Mouse (Mus musculus) kidney, adult 2 months (tissue): Measurements from ENCODE around the gene Kcnk4. TPM values are rescaled to one million over a fixed set of nuclear protein-coding genes. Genes with fewer than 3 reads are reported as not detected.
"Not testable (repeated sequence)": the region's sequence is repeated elsewhere in the genome, so short reads cannot be mapped to it uniquely, and the experiment has no call there.

ENCODE experiments used
- DNase-seq: peaks from one replicate; pipeline ENCODE4 v3.0.0; 2021
- H3K27ac ChIP-seq: fragments of 200-500 bp; 2 replicates; pipeline ENCODE4 v1.5.1; 2012; ENCODE audit warnings: low read depth, low read length, control low read depth, inconsistent platforms; ENCODE audit not compliant: insufficient read depth
- H3K27me3 ChIP-seq: fragments of 200-500 bp; replicated peaks from 2 replicates; pipeline ENCODE4 v1.6.1; 2012; ENCODE audit warnings: mild to moderate bottlenecking, moderate library complexity, low read length, inconsistent platforms; ENCODE audit not compliant: control insufficient read depth, insufficient read depth
- H3K36me3 ChIP-seq: fragments of 200-500 bp; 2 replicates; pipeline ENCODE4 v1.6.1; 2012; ENCODE audit warnings: mild to moderate bottlenecking, moderate library complexity, low read length, inconsistent platforms; ENCODE audit not compliant: control insufficient read depth, insufficient read depth
- H3K4me1 ChIP-seq: fragments of 200-500 bp; 2 replicates; pipeline ENCODE4 v1.6.1; 2011; ENCODE audit warnings: low read length; ENCODE audit not compliant: control insufficient read depth, insufficient read depth
- H3K4me3 ChIP-seq: fragments of 200-500 bp; 2 replicates; pipeline ENCODE4 v1.5.1; 2011; ENCODE audit warnings: mild to moderate bottlenecking, low read depth, low read length, control low read depth; ENCODE audit not compliant: insufficient read depth
- CTCF ChIP-seq: fragments of 200-500 bp; conservative IDR thresholded peaks from 2 replicates; pipeline ENCODE4 v1.5.1; 2011; ENCODE audit warnings: low read depth, mild to moderate bottlenecking, control low read depth, low read length, moderate library complexity, mixed read lengths; ENCODE audit not compliant: insufficient read depth, insufficient read length
- POLR2A ChIP-seq: fragments of 200-500 bp; IDR thresholded peaks from one replicate; pipeline ENCODE4 v1.6.1; 2011; ENCODE audit warnings: low read depth, low read length, control low read depth
- WGBS: fragments of 180-500 bp; shearing (Covaris S2); methylation state at CpG from one replicate; pipeline ENCODE4 v1.1.7; 2018; 5-methylcytosine and 5-hydroxymethylcytosine counted together
- polyA plus RNA-seq: library from polyadenylated mRNA; depleted of rRNA; stranded (reverse); fragments of >200 nt; gene quantifications from 2 replicates; pipeline ENCODE4 v1.2.3, GENCODE M21; 2012

Kcnk4 gene
- polyA plus RNA-seq, 1 experiment = 0.08 TPM

GRCm38 (mm10) chr19:6907811-6908540 lies 26.3 kb downstream of the Kcnk4 start:
- no peaks in the 10 kb centered on the region for H3K27me3 ChIP-seq
- H3K4me3 ChIP-seq = peak overlapping the region; percentile 56
- peak overlapping the region; percentile 72 for H3K27ac ChIP-seq
- 27% methylated on average over 7 of the region's 7 CpGs for WGBS
- TF ChIP-seq POLR2A = no peak
- peak; percentile 28; the same call in 1 of the 2 replicates for TF ChIP-seq CTCF
- H3K4me1 ChIP-seq = peaks cover 31% of the 10 kb centered on the region; the same call in 1 of the 2 replicates
- H3K36me3 ChIP-seq = peaks cover 3% of the 10 kb centered on the region
- DNase-seq = peak; percentile 60

- Histone ChIP-seq H3K27me3 (no peaks in the 10 kb centered on the region), H3K4me3 (peak overlapping the region; percentile 56), H3K4me1 (peaks cover 34% of the 10 kb centered on the region; the same call in 1 of the 2 replicates), H3K36me3 (peaks cover 2% of the 10 kb centered on the region), H3K27ac (peak overlapping the region; percentile 72)
- DNase-seq = no peak
- TF ChIP-seq POLR2A = no peak
- TF ChIP-seq CTCF = no peak
- 48% methylated on average over 8 of the region's 8 CpGs for WGBS
These were observed 27.2 kb downstream of the Kcnk4 start for GRCm38 (mm10) chr19:6907094-6907493.

GRCm38 (mm10) chr19:6906199-6906598 lies 28.1 kb downstream of the Kcnk4 start:
- H3K4me3 ChIP-seq = peak overlapping the region; percentile 56; the same call in 1 of the 2 replicates
- H3K27ac ChIP-seq = peak overlapping the region; percentile 42
- 33% methylated on average over 3 of the region's 3 CpGs for WGBS
- DNase-seq = peak; percentile 85
- TF ChIP-seq CTCF (no peak), POLR2A (peak; percentile 73)
- peaks cover under 1% of the 10 kb centered on the region for H3K36me3 ChIP-seq
- no peaks in the 10 kb centered on the region for H3K27me3 ChIP-seq
- H3K4me1 ChIP-seq = peaks cover 37% of the 10 kb centered on the region; the same call in 1 of the 2 replicates

- Histone ChIP-seq H3K27ac (peak overlapping the region; percentile 83), H3K4me3 (no peak overlapping the region), H3K36me3 (no peaks in the 10 kb centered on the region; the same call in 1 of the 2 replicates), H3K4me1 (peaks cover 37% of the 10 kb centered on the region; the same call in 1 of the 2 replicates), H3K27me3 (no peaks in the 10 kb centered on the region)
- DNase-seq = peak; percentile 63
- 70% methylated on average over 11 of the region's 11 CpGs for WGBS
- TF ChIP-seq POLR2A (no peak), CTCF (no peak)
These were observed 28.7 kb downstream of the Kcnk4 start for GRCm38 (mm10) chr19:6905498-6906159.

GRCm38 (mm10) chr19:6904846-6905245 lies 29.5 kb downstream of the Kcnk4 start:
- H3K36me3 ChIP-seq = no peaks in the 10 kb centered on the region; the same call in 1 of the 2 replicates
- WGBS = 38% methylated on average over 2 of the region's 2 CpGs
- no peaks in the 10 kb centered on the region for H3K27me3 ChIP-seq
- H3K4me3 ChIP-seq = no peak overlapping the region
- DNase-seq = peak; percentile 96
- peak overlapping the region; percentile 90 for H3K27ac ChIP-seq
- H3K4me1 ChIP-seq = peaks cover 37% of the 10 kb centered on the region; the same call in 1 of the 2 replicates
- no peak for TF ChIP-seq POLR2A
- TF ChIP-seq CTCF = no peak

- TF ChIP-seq POLR2A (no peak), CTCF (no peak)
- no peak overlapping the region for H3K4me3 ChIP-seq
- 43% methylated on average over 1 of the region's 1 CpGs for WGBS
These were observed 31.3 kb downstream of the Kcnk4 start for GRCm38 (mm10) chr19:6903031-6903430.

GRCm38 (mm10) chr19:6899641-6900040 lies 34.7 kb downstream of the Kcnk4 start:
- H3K27ac ChIP-seq = peak overlapping the region; percentile 90
- H3K4me1 ChIP-seq = peaks cover 19% of the 10 kb centered on the region; the same call in 1 of the 2 replicates
- 56% methylated on average over 4 of the region's 4 CpGs for WGBS
- no peak overlapping the region for H3K4me3 ChIP-seq
- DNase-seq = peak; percentile 90
- no peaks in the 10 kb centered on the region for H3K36me3 ChIP-seq
- H3K27me3 ChIP-seq = no peaks in the 10 kb centered on the region
- TF ChIP-seq CTCF = no peak
- TF ChIP-seq POLR2A = no peak

More at GRCm38 (mm10) chr19:6903031-6903430, 31.3 kb downstream of the Kcnk4 start:
- Histone ChIP-seq H3K36me3 (no peaks in the 10 kb centered on the region; the same call in 1 of the 2 replicates), H3K4me1 (peaks cover 41% of the 10 kb centered on the region; the same call in 1 of the 2 replicates), H3K27ac (peak overlapping the region; percentile 81), H3K27me3 (no peaks in the 10 kb centered on the region)
- DNase-seq = peak; percentile 86

- not testable (repeated sequence) for H3K36me3 ChIP-seq, H3K27ac ChIP-seq, DNase-seq, H3K27me3 ChIP-seq, H3K4me3 ChIP-seq, H3K4me1 ChIP-seq
- WGBS = 85% methylated on average over 18 of the region's 18 CpGs
These were observed 38.6 kb downstream of the Kcnk4 start for GRCm38 (mm10) chr19:6895608-6896305.
